In genomic region chr15:31422649-31423369, GRCm38 (mm10) we compare ENCODE assay signal across 12 mouse cellular contexts. TPM values are rescaled to one million over a fixed set of nuclear protein-coding genes. Genes with fewer than 3 reads are reported as not detected.
DNase-seq lines count a peak whose midpoint lies in the region; ATAC-seq and TF ChIP-seq lines count a peak whose summit lies in the region.
"Had no signal": no experiment of that assay in that cellular context is flagged by ENCODE, and none has a peak within 500 bp of the region (broad histone marks: within the 10 kb centered on the region; RNA-seq: fewer than 3 reads in every experiment).

No protein-coding gene starts in this region.

- H3K4me1 ChIP-seq in lung, postnatal 0 days (ENCODE audit: insufficient read depth, low read depth, low read length): peaks cover 5% of the 10 kb centered on the region; the same call in 1 of the 2 replicates

- H3K27ac ChIP-seq in lung, postnatal 0 days (ENCODE audit: low read length): no peak overlapping the region
- no peak overlapping the region for H3K27ac ChIP-seq in gastrocnemius, adult 2 months
- H3K27ac ChIP-seq: neural tube, embryonic 13.5 days had no signal

- no peak overlapping the region for H3K4me2 ChIP-seq in lung, postnatal 0 days (replicated peaks; ENCODE audit: low read depth, low read length)
- H3K4me2 ChIP-seq: neural tube, embryonic 13.5 days had no signal

- TF ChIP-seq CTCF in lung, postnatal 0 days (IDR thresholded peaks at IDR 0.05): no peak
- no peak for TF ChIP-seq CTCF in gastrocnemius, adult 2 months (IDR thresholded peaks at IDR 0.05)

- DNase-seq in heart, adult 18-20 months: peak; percentile 46 to 59
- no peak for DNase-seq in heart, postnatal 25 days (ENCODE audit: low spot score)
- DNase-seq in lung, postnatal 0 days (ENCODE audit: low spot score): peak; percentile 45
- DNase-seq in lung, postnatal 14 days: no peak
- peak; percentile 25 for DNase-seq in heart, postnatal 4 days
- DNase-seq in telencephalon, adult 2 months (ENCODE audit: low read depth, low spot score): peak; percentile 81
- no peak for DNase-seq in gastrocnemius, adult 2 months
- DNase-seq in cerebellum, adult 11 months: no peak
- DNase-seq: adrenal gland, postnatal 36 days; kidney, adult 2 months had no signal

- WGBS in lung, postnatal 0 days: 35% methylated on average over 7 of the region's 7 CpGs

- H3K9me3 ChIP-seq in lung, postnatal 0 days (ENCODE audit: low read length): no peaks in the 10 kb centered on the region
- H3K9me3 ChIP-seq: neural tube, embryonic 13.5 days had no signal

- no peak for TF ChIP-seq EP300 in lung, postnatal 0 days (IDR thresholded peaks at IDR 0.05)

- H3K9ac ChIP-seq in lung, postnatal 0 days (replicated peaks; ENCODE audit: low read depth): no peak overlapping the region
- H3K9ac ChIP-seq: neural tube, embryonic 13.5 days had no signal

- H3K36me3 ChIP-seq in lung, postnatal 0 days (ENCODE audit: insufficient read depth, low read length): no peaks in the 10 kb centered on the region
- H3K36me3 ChIP-seq: neural tube, embryonic 13.5 days had no signal

- no peak overlapping the region for H3K4me3 ChIP-seq in lung, postnatal 0 days (ENCODE audit: low read depth, low read length)
- H3K4me3 ChIP-seq in gastrocnemius, adult 2 months: no peak overlapping the region
- H3K4me3 ChIP-seq: neural tube, embryonic 13.5 days had no signal

- 0 out of 2 replicates have a peak, but pooled peaks have one; percentile 16 for ATAC-seq in lung, postnatal 0 days

- intact Hi-C loops in heart, postnatal 25 days (cut with DNase I): no loop called here
- intact Hi-C loops in gastrocnemius, adult 2 months (cut with DNase I): no loop called here

- H3K27me3 ChIP-seq in lung, postnatal 0 days (replicated peaks; ENCODE audit: insufficient read depth, low read length): no peaks in the 10 kb centered on the region
- H3K27me3 ChIP-seq: neural tube, embryonic 13.5 days had no signal

RNA-seq across cellular contexts. Expression of gene Ropn1l, which starts 30.7 kb away (rescaled TPM):
- total RNA-seq in heart, adult 18-20 months (2021): not detected
- not detected for total RNA-seq in heart, postnatal 25 days (2021)
- polyA plus RNA-seq in lung, postnatal 0 days (2015; fragmentation: Nextera tagmentation; extraction: Ambion mirVana): 7.4 and 10.4 TPM in 2 replicates
- total RNA-seq in heart, postnatal 4 days (2021): under 1 TPM; 0.38 TPM
- total RNA-seq in gastrocnemius, adult 2 months (2021): not detected
- total RNA-seq: hematopoietic stem cell, adult 5-6 weeks had no signal

RNA-seq across cellular contexts. Expression of gene Ankrd33b, which starts 55.3 kb away (rescaled TPM):
- total RNA-seq in heart, adult 18-20 months (2021): 10 to 100 TPM; 25.4 to 31.1 TPM
- total RNA-seq in heart, postnatal 25 days (2021): 10 to 100 TPM; 22.6 to 23.2 TPM
- 18.7 and 19.8 TPM in 2 replicates for polyA plus RNA-seq in lung, postnatal 0 days (2015; fragmentation: Nextera tagmentation; extraction: Ambion mirVana)
- 10 to 100 TPM; 12.8 to 13.4 TPM for total RNA-seq in heart, postnatal 4 days (2021)
- 10 to 100 TPM; 11.9 to 31.5 TPM for total RNA-seq in gastrocnemius, adult 2 months (2021)

Comparison
In these comparisons a context has a peak if more than half of its experiments do, and no peak if none do; other contexts are left out.
1. DNase-seq: peak in heart, adult 18-20 months (2 of 2), lung, postnatal 0 days (single experiment), heart, postnatal 4 days (single experiment) and telencephalon, adult 2 months (single experiment); none in heart, postnatal 25 days (single experiment), lung, postnatal 14 days (single experiment), gastrocnemius, adult 2 months (single experiment) and cerebellum, adult 11 months (single experiment).